Mouse (Mus musculus): Measurements from ENCODE around the gene Myb. TPM values are rescaled to one million over a fixed set of nuclear protein-coding genes. Genes with fewer than 3 reads are reported as not detected.

The Myb gene
- polyA plus RNA-seq, 1 experiment: 0.75 TPM

- Histone ChIP-seq H3K4me3 (replicated peaks; ENCODE audit: insufficient read depth, low read depth, low read length) (no peak overlapping the region), H3K4me1 (ENCODE audit: control insufficient read depth, insufficient read depth, low read length) (no peaks in the 10 kb centered on the region), H3K27ac (ENCODE audit: insufficient read depth, low read length) (no peak overlapping the region), H3K27me3 (ENCODE audit: control insufficient read depth, insufficient read depth, low read length) (no peaks in the 10 kb centered on the region)
- WGBS: 84% methylated on average over 8 of the region's 8 CpGs
- DNase-seq: no peak
- TF ChIP-seq POLR2A (IDR thresholded peaks at IDR 0.05; ENCODE audit: borderline replicate concordance, insufficient read depth, low read length) (no peak), CTCF (IDR thresholded peaks at IDR 0.05; ENCODE audit: borderline replicate concordance, insufficient read depth, low read depth, low read length) (no peak)
These were observed 35.9 kb upstream of the Myb start for GRCm38 (mm10) chr10:21196646-21197116.

- DNase-seq: no peak
- TF ChIP-seq POLR2A (IDR thresholded peaks at IDR 0.05; ENCODE audit: borderline replicate concordance, insufficient read depth, low read length) (no peak), CTCF (IDR thresholded peaks at IDR 0.05; ENCODE audit: borderline replicate concordance, insufficient read depth, low read depth, low read length) (no peak)
- no peak overlapping the region for H3K27ac ChIP-seq (ENCODE audit: insufficient read depth, low read length)
- H3K4me1 ChIP-seq (ENCODE audit: control insufficient read depth, insufficient read depth, low read length): no peaks in the 10 kb centered on the region
- no peaks in the 10 kb centered on the region for H3K27me3 ChIP-seq (ENCODE audit: control insufficient read depth, insufficient read depth, low read length)
- no peak overlapping the region for H3K4me3 ChIP-seq (replicated peaks; ENCODE audit: insufficient read depth, low read depth, low read length)
- WGBS: 63% methylated on average over 8 of the region's 8 CpGs
These were observed 34.8 kb upstream of the Myb start for GRCm38 (mm10) chr10:21195597-21195996.

- Histone ChIP-seq H3K27me3 (ENCODE audit: control insufficient read depth, insufficient read depth, low read length) (no peaks in the 10 kb centered on the region), H3K27ac (ENCODE audit: insufficient read depth, low read length) (no peak overlapping the region), H3K4me3 (replicated peaks; ENCODE audit: insufficient read depth, low read depth, low read length) (no peak overlapping the region), H3K4me1 (ENCODE audit: control insufficient read depth, insufficient read depth, low read length) (no peaks in the 10 kb centered on the region)
- no peak for TF ChIP-seq CTCF (IDR thresholded peaks at IDR 0.05; ENCODE audit: borderline replicate concordance, insufficient read depth, low read depth, low read length)
- TF ChIP-seq POLR2A (IDR thresholded peaks at IDR 0.05; ENCODE audit: borderline replicate concordance, insufficient read depth, low read length): no peak
- WGBS: 74% methylated on average over 3 of the region's 3 CpGs
- DNase-seq: no peak
These were observed 33.2 kb upstream of the Myb start for GRCm38 (mm10) chr10:21193935-21194505.

GRCm38 (mm10) chr10:21193088-21193934 is 32.5 kb upstream of the Myb start:
- H3K4me3 ChIP-seq (replicated peaks; ENCODE audit: insufficient read depth, low read depth, low read length): no peak overlapping the region
- TF ChIP-seq CTCF (IDR thresholded peaks at IDR 0.05; ENCODE audit: borderline replicate concordance, insufficient read depth, low read depth, low read length) (no peak), POLR2A (IDR thresholded peaks at IDR 0.05; ENCODE audit: borderline replicate concordance, insufficient read depth, low read length) (no peak)

GRCm38 (mm10) chr10:21192436-21192835 is 31.7 kb upstream of the Myb start:
- Histone ChIP-seq H3K27me3 (ENCODE audit: control insufficient read depth, insufficient read depth, low read length) (no peaks in the 10 kb centered on the region), H3K4me1 (ENCODE audit: control insufficient read depth, insufficient read depth, low read length) (no peaks in the 10 kb centered on the region), H3K27ac (ENCODE audit: insufficient read depth, low read length) (no peak overlapping the region), H3K4me3 (replicated peaks; ENCODE audit: insufficient read depth, low read depth, low read length) (no peak overlapping the region)
- WGBS: 71% methylated on average over 10 of the region's 10 CpGs
- TF ChIP-seq CTCF (IDR thresholded peaks at IDR 0.05; ENCODE audit: borderline replicate concordance, insufficient read depth, low read depth, low read length) (no peak), POLR2A (IDR thresholded peaks at IDR 0.05; ENCODE audit: borderline replicate concordance, insufficient read depth, low read length) (no peak)
- no peak for DNase-seq

More at GRCm38 (mm10) chr10:21193088-21193934, 32.5 kb upstream of the Myb start:
- H3K4me1 ChIP-seq (ENCODE audit: control insufficient read depth, insufficient read depth, low read length): no peaks in the 10 kb centered on the region
- H3K27ac ChIP-seq (ENCODE audit: insufficient read depth, low read length): no peak overlapping the region
- DNase-seq: no peak
- WGBS: 46% methylated on average over 10 of the region's 10 CpGs
- no peaks in the 10 kb centered on the region for H3K27me3 ChIP-seq (ENCODE audit: control insufficient read depth, insufficient read depth, low read length)

GRCm38 (mm10) chr10:21189756-21190397 is 29.1 kb upstream of the Myb start:
- H3K27ac ChIP-seq (ENCODE audit: insufficient read depth, low read length): no peak overlapping the region
- no peaks in the 10 kb centered on the region for H3K4me1 ChIP-seq (ENCODE audit: control insufficient read depth, insufficient read depth, low read length)
- no peak overlapping the region for H3K4me3 ChIP-seq (replicated peaks; ENCODE audit: insufficient read depth, low read depth, low read length)
- no peak for DNase-seq
- 64% methylated on average over 9 of the region's 9 CpGs for WGBS
- TF ChIP-seq CTCF (IDR thresholded peaks at IDR 0.05; ENCODE audit: borderline replicate concordance, insufficient read depth, low read depth, low read length) (no peak), POLR2A (IDR thresholded peaks at IDR 0.05; ENCODE audit: borderline replicate concordance, insufficient read depth, low read length) (no peak)
- H3K27me3 ChIP-seq (ENCODE audit: control insufficient read depth, insufficient read depth, low read length): no peaks in the 10 kb centered on the region

- Histone ChIP-seq H3K27me3 (ENCODE audit: control insufficient read depth, insufficient read depth, low read length) (no peaks in the 10 kb centered on the region), H3K4me3 (replicated peaks; ENCODE audit: insufficient read depth, low read depth, low read length) (no peak overlapping the region)
- no peak for TF ChIP-seq CTCF (IDR thresholded peaks at IDR 0.05; ENCODE audit: borderline replicate concordance, insufficient read depth, low read depth, low read length)
These were observed 28.5 kb upstream of the Myb start for GRCm38 (mm10) chr10:21189275-21189601.

More at GRCm38 (mm10) chr10:21189275-21189601, 28.5 kb upstream of the Myb start:
- DNase-seq: no peak
- WGBS: 24% methylated on average over 8 of the region's 8 CpGs
- H3K4me1 ChIP-seq (ENCODE audit: control insufficient read depth, insufficient read depth, low read length): no peaks in the 10 kb centered on the region
- H3K27ac ChIP-seq (ENCODE audit: insufficient read depth, low read length): no peak overlapping the region
